Mouse (Mus musculus) Patski (cell line): Measurements from ENCODE around the gene Tpd52l2. TPM values are rescaled to one million over a fixed set of nuclear protein-coding genes. Genes with fewer than 3 reads are reported as not detected.

Experiments used
- ATAC-seq: fragments of 100-300 bp; one replicate; pipeline ENCODE4 v1.8.0; 2021
- CTCF ChIA-PET: fragments of 350-600 bp; sonication (Branson Sonifier 250); formaldehyde crosslinking; loops from one replicate; lab custom pipeline; 2022; ENCODE audit warnings: inconsistent platforms; lab: Charles Lee
- POLR2A ChIA-PET: fragments of 350-600 bp; sonication (Branson Sonifier 250); formaldehyde crosslinking; loops from one replicate; lab custom pipeline; 2022; ENCODE audit warnings: antibody characterized with exemption, inconsistent platforms; lab: Charles Lee
- DNase-seq: peaks from one replicate; pipeline ENCODE4 v3.0.0-alpha.2; 2011; ENCODE audit warnings: low read depth, low spot score
- H3K27me3 ChIP-seq: fragments of 371-371 bp; one replicate; pipeline ENCODE4 v1.5.1; 2021
- CTCF ChIP-seq: fragments of 100-300 bp; IDR thresholded peaks from one replicate; pipeline ENCODE4 v1.5.1; 2021
- in situ Hi-C: fragments of 300-500 bp; cut with MboI; formaldehyde crosslinking; loops from 3 replicates; pipeline ENCODE4 v1.11.1; 2018; ENCODE audit warnings: low pct_unique_long_range_greater_than_20kb, mixed read lengths
- polyA plus RNA-seq: library from polyadenylated mRNA; unstranded; gene quantifications from one replicate; pipeline ENCODE4 v1.2.3, GENCODE M21; 2021

Gene Tpd52l2
- polyA plus RNA-seq, 1 experiment from 2014 or later = 179 TPM

DNA sequence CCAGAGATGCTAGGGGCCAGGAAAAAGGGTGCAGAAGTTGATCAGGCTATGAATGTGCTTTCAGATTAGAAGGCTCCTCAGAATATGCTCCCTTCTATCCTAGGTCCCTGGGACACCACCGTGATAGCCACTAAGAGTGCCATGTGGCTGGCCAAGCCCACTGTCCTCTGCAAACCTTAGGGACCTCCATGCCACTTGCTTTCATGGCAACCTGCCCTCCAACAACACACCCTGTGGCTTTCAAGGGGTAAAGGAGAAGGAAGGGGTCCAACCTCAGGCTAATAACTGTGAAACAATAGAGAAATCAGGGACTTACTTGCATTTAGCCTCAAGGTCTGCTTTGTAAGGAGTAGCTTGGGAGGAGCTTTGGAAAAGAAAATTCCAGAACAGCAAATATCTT is 34.3 kb upstream of the Tpd52l2 start:
- ChIA-PET POLR2A (interaction anchor here (0.9 to 1.1 kb wide), 2 partner anchors 31 to 34 kb away, joined by 3 to 4 read pairs; partner anchors contain the start of gene Tpd52l2), CTCF (interaction anchor here (1.1 to 1.7 kb wide), 2 partner anchors 9 to 34 kb away, joined by 3 to 4 read pairs; partner anchors contain the start of gene Tpd52l2)
- DNase-seq = no peak
- no peak for ATAC-seq
- in situ Hi-C loops = no loop called here
- no peak for TF ChIP-seq CTCF
- H3K27me3 ChIP-seq = peaks cover 4% of the 10 kb centered on the region

DNA sequence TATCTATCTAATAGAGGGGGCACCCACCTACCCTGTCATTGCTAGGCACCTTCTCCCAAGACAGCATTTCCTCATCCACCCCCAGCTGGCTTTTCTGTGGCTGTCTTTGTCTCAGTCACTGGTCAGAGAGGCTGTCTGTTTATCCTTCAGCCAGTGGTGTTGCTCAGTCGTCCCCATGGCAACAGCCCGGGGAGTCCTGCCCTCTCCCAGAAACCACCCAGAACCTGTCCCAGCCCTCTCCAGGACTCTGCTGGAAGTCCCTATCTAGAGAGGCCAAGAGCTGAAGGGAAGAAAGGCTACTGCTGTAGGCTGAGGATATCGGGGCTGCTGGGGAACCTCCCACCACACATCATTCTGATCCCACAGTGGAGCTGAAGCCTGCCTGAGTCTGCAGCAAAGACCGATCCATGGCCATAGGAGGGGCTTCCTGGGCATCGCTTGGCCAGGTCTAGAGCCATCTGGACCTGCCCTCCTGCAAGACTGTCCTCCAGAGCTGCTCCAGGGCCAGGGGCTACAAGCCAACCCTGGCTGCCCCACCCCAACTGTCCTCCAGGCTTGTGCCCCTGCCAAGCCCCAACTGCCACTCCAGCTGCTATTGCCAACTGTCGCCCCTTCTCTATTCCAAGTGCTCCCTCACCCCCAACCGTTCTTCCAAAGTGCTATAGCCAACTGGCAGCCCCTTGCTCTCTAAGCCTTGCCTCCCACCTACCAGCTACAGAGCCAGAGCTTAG is 33.8 kb upstream of the Tpd52l2 start:
- H3K27me3 ChIP-seq = peaks cover 4% of the 10 kb centered on the region
- ATAC-seq = peak; percentile 63
- DNase-seq = peak; percentile 39
- ChIA-PET CTCF (interaction anchor here (1.0 to 1.7 kb wide), 3 partner anchors 9 to 70 kb away, joined by 3 to 4 read pairs (median 3); partner anchors contain the start of gene Tpd52l2), POLR2A (interaction anchor here (1.1 kb wide), 1 partner anchor 31 kb away, joined by 3 read pairs; no protein-coding TSS in a partner anchor)
- in situ Hi-C loops = no loop called here
- no peak for TF ChIP-seq CTCF

DNA sequence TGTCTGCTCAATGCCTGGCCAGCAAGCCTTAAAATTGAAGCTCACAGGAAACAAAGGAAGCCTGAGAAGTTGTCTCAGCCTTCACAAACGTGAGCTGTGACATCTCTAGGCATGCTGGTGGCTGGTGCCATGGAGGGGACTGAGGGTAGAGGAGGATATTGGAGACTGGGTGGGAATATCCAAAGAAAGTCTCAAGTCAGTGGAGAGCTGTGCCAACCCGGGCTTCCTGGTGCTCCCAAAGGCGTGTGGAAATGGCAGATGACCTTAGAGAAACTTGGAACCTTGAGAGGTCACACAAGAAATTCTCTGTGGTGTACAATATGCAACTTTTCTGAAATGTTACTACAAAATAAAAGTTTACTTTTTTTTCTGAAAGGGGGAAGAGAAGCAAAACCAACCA is 31.5 kb upstream of the Tpd52l2 start:
- in situ Hi-C loops = no loop called here
- DNase-seq (no peak), ATAC-seq (no peak)
- no peak for TF ChIP-seq CTCF
- ChIA-PET POLR2A (no interaction called here), CTCF (interaction anchor here (1.0 to 1.9 kb wide), 2 partner anchors 19 to 80 kb away, joined by 3 to 5 read pairs; no protein-coding TSS in a partner anchor)
- peaks cover 4% of the 10 kb centered on the region for H3K27me3 ChIP-seq

DNA sequence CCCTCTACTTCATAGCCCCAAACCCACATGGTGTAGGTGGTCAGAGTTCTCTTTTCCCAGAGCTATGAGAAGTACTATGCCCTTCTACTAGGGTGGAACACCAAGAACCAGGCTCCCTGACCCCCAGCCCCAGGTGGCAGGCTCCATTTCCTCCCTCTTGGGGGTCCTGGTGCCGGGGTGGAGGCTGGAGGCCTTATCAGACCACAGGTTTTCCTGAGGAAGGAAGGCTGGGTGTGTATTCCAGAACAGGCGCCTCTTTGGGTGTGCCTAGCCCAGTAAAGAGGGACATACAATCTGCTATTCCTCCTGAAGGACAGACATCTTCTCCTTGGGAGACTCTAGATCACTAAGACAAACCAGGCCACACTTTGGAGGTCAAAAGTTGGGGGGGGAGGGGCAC is 26.7 kb upstream of the Tpd52l2 start:
- TF ChIP-seq CTCF = no peak
- CTCF ChIA-PET = no interaction called here
- peaks cover 9% of the 10 kb centered on the region for H3K27me3 ChIP-seq
- in situ Hi-C loops = no loop called here
- ATAC-seq (no peak), DNase-seq (no peak)
- POLR2A ChIA-PET = no interaction called here

DNA sequence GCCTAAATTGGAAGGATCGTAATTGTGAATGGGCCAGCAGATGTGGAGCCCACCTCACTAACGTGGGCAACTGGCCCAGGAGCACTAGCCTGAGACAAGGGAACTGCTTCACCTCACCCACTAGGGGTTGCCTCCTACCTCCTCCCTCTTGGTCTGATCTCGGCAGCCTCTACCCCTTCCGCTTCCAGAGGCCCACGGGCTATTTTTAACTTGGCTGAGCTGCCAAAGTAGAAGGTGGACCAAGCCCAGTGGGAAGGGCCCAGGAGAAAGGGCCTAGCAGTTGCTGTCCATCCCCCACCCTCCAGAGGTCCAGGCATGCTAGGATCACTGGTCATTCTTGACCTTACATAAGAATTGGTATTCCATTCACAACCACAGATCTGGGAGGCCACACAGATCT is 25.7 kb upstream of the Tpd52l2 start:
- ATAC-seq = no peak
- H3K27me3 ChIP-seq = peaks cover 8% of the 10 kb centered on the region
- no peak for DNase-seq
- no peak for TF ChIP-seq CTCF
- ChIA-PET CTCF (interaction anchor here (1.4 kb wide), 1 partner anchor 60 kb away, joined by 3 read pairs; no protein-coding TSS in a partner anchor), POLR2A (no interaction called here)
- in situ Hi-C loops = no loop called here

DNA sequence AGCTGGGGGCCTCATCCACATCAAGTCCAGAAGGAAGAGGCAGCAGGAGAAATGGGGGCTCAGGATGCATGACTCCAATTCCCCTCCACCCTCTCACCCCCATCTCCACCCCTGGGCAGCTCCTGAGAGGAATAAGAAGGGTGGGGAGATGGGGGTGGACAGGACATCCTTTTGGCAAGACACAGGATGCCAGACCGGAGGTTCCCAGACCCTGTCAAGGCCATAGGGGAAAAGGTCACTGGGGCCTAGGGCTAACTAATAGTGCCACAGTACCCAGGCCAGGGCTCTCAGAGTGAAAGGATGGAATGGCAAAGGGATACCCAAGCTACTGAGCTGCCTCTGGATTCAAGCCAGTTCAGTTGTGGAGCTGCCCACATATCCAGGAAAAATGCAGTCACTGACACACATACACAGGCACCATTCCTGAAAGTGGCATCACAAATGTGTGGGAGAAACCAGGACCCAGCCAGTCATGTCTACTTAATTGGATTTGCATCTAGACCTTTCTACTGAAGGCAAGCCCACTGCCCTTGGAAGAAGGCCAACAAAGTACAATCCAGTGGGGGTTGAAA is 24.6 kb upstream of the Tpd52l2 start:
- ChIA-PET POLR2A (no interaction called here), CTCF (interaction anchor here (1.0 to 1.6 kb wide), 3 partner anchors 9 to 61 kb away, joined by 3 read pairs; no protein-coding TSS in a partner anchor)
- ATAC-seq = no peak
- peaks cover 8% of the 10 kb centered on the region for H3K27me3 ChIP-seq
- in situ Hi-C loops = no loop called here
- DNase-seq = no peak
- no peak for TF ChIP-seq CTCF

DNA sequence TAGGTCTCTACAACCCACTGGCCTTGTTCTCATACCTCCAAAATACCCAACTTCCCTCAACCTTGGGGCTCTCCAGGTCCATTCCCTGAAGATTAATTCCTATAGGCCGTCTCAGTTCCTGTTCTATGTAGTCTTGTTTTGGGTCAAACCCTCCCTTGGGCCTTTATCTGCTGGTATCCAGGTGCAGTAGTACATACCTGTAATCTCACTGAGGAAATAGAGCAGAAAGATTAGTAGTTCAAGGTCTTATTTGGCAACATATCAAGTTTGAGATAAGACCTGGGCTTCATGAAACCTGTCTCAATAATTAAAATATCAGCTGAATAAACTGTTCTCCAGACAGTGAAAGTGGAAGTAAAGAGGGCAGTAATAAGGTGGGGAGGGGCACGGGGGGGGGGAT is 13.8 kb upstream of the Tpd52l2 start:
- DNase-seq = no peak
- POLR2A ChIA-PET = no interaction called here
- TF ChIP-seq CTCF = no peak
- in situ Hi-C loops = no loop called here
- ATAC-seq = no peak
- CTCF ChIA-PET = no interaction called here
- peaks cover 5% of the 10 kb centered on the region for H3K27me3 ChIP-seq

DNA sequence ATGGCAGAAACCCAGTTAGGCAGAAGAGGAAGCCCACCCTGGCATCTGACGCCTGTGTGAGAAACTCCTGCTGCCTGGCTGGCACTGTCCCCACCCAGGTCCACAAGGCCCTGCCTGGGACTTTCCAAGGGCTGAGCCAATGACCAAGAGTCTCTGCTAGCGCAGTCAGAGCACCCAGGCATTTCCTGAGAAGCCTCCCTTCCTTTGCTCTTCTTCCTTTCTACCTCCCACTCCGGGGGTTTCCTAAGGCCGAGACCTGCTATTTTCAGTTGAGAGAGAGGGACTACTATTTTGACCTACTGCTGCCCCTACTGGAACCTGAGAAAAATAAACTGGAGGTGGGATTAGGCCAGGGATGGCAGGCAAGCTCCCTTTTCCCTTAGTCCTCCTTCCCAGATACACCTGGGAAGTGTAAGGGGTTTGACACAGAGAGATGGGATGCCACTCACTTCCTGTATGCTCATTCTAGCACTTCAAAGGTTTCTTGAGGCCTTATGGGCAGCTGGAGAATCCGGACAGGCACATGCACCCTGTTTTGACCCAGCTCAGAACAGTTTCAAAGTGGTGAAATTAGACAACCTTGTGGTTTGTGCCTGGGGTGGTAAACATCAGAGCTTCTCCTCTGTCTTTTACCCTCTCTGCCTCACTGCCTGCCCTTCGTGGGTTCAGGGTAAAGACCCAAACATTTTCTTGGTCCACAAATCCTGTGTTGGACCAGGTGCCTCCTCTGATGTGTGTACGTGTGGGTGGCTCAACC is 13.2 kb upstream of the Tpd52l2 start:
- POLR2A ChIA-PET = interaction anchor here (0.7 kb wide), 1 partner anchor 11 kb away, joined by 3 read pairs; no protein-coding TSS in a partner anchor
- TF ChIP-seq CTCF = no peak
- no peak for DNase-seq
- ATAC-seq = no peak
- peaks cover 5% of the 10 kb centered on the region for H3K27me3 ChIP-seq
- CTCF ChIA-PET = interaction anchor here (0.8 to 1.4 kb wide), 2 partner anchors 11 to 18 kb away, joined by 3 to 5 read pairs; no protein-coding TSS in a partner anchor
- in situ Hi-C loops = no loop called here

DNA sequence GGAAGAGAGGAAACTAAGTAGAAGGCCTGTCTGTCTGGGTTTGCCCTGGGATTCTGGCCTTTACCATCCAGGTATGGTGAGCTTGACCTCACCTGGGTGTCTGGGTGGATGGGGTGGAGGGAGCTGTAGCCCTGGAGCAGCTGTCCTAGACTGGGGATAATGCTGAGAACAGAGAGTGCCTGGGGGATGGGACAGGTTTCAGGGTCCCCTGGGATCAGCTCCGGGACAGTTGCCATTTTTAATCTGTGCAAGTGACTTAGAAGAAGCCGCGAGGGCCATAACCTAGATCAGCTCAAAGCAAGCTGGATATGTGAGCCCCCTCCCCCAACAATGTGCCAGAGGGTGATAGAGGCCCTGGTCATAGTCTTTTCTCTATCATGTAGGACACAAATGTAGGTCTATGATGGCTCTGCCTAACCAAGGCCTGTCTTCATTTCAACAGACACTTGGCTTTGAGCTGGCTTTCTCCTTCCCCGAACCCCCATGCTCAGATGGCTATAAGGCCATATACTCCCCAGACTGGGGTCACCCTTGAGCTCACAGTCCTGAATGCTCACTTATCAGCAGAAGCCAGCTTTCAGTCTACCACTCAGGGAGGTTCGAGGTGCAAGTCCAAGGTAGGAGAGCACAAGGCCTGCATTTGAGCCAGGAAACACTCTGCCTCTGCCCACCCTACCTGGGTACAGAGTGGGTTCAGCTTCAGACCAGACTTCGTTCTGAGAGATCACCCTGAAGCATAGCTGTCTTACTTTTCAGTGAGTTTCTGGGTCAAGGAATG is 12.3 kb upstream of the Tpd52l2 start:
- POLR2A ChIA-PET = no interaction called here
- ATAC-seq (no peak), DNase-seq (no peak)
- H3K27me3 ChIP-seq = peaks cover 5% of the 10 kb centered on the region
- TF ChIP-seq CTCF = no peak
- CTCF ChIA-PET = interaction anchor here (1.4 to 2.0 kb wide), 4 partner anchors 10 to 34 kb away, joined by 5 to 7 read pairs (median 6); partner anchors contain the start of gene Tpd52l2
- in situ Hi-C loops = loop anchor here (5.0 kb wide), 1 partner anchor 82 kb away; no protein-coding TSS in a partner anchor
